In the genomic region with DNA sequence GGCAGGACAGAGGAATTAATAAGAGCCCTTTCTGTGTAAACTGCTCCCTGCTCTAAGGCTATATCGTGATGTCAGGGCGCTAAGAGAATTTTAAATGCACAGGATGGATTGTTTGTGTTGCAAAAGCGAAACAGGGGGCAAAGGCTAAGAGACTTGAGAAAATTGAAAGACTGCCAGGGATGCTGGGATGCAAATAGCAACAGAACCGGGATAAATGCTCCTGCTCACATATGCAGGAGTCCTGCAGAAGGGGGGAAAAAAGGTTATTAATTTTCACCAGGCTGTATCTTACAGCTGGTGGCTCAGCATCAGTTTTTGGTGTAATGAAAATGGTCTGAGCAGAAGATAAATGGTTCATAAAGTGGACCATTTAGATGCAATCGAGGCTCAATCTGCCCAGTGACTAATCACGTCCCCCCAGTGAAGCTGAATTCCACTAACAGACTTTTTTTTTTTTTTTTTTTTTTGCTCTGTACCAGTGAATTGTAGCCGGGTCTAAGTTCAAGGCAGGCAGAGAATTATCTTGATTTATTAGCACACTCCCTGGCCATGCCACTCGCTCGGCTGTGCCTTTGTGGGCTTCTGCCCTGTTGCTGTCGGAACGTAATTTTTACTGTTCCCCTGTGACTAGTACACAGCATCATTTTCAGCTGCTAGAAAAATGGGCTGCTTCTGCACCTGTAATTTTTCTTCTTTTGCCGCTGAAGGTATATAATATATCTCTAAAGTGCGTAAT, we compare ENCODE assay signal across 15 mouse cellular contexts.
DNase-seq lines count a peak whose midpoint lies in the region; ATAC-seq and TF ChIP-seq lines count a peak whose summit lies in the region.
"Had no signal": no experiment of that assay in that cellular context is flagged by ENCODE, and none has a peak within 500 bp of the region (broad histone marks: within the 10 kb centered on the region; RNA-seq: fewer than 3 reads in every experiment).

No protein-coding gene starts in this region.

- H3K4me2 ChIP-seq in hindbrain, embryonic 11.5 days (replicated peaks; ENCODE audit: low read depth, low read length): no peak overlapping the region; the same call in 1 of the 2 replicates
- H3K4me2 ChIP-seq in hindbrain, postnatal 0 days (ENCODE audit: low read depth, low read length): no peak overlapping the region
- H3K4me2 ChIP-seq in midbrain, postnatal 0 days (ENCODE audit: low read depth, low read length, poor library complexity, severe bottlenecking): no peak overlapping the region
- no peak overlapping the region for H3K4me2 ChIP-seq in stomach, postnatal 0 days (replicated peaks; ENCODE audit: low read depth)

- no peaks in the 10 kb centered on the region for H3K4me1 ChIP-seq in hindbrain, embryonic 11.5 days (replicated peaks; ENCODE audit: control insufficient read depth, insufficient read depth, low read length)
- peaks cover 13% of the 10 kb centered on the region for H3K4me1 ChIP-seq in hindbrain, embryonic 10.5 days (replicated peaks)
- no peaks in the 10 kb centered on the region for H3K4me1 ChIP-seq in hindbrain, postnatal 0 days (ENCODE audit: insufficient read depth, low read length)
- no peaks in the 10 kb centered on the region; the same call in 1 of the 2 replicates for H3K4me1 ChIP-seq in midbrain, postnatal 0 days (ENCODE audit: insufficient read depth, low read length)
- no peaks in the 10 kb centered on the region for H3K4me1 ChIP-seq in stomach, postnatal 0 days (replicated peaks; ENCODE audit: control insufficient read depth, insufficient read depth)

- no peaks in the 10 kb centered on the region for H3K9me3 ChIP-seq in hindbrain, embryonic 11.5 days (ENCODE audit: control insufficient read depth, low read length)
- H3K9me3 ChIP-seq in hindbrain, embryonic 10.5 days: no peaks in the 10 kb centered on the region
- no peaks in the 10 kb centered on the region for H3K9me3 ChIP-seq in hindbrain, postnatal 0 days (ENCODE audit: low read length)
- no peaks in the 10 kb centered on the region for H3K9me3 ChIP-seq in midbrain, postnatal 0 days (ENCODE audit: low read length)
- no peaks in the 10 kb centered on the region for H3K9me3 ChIP-seq in stomach, postnatal 0 days (ENCODE audit: control insufficient read depth, low read length)

- peak; percentile 83 for ATAC-seq in hindbrain, embryonic 11.5 days (ENCODE audit: low FRiP score)
- 0 out of 2 replicates have a peak, but pooled peaks have one; percentile 38 for ATAC-seq in hindbrain, postnatal 0 days
- ATAC-seq in midbrain, postnatal 0 days (ENCODE audit: low FRiP score): no peak
- ATAC-seq in stomach, postnatal 0 days (ENCODE audit: low FRiP score, low TSS enrichment): no peak
- ATAC-seq: activated CD4-positive, CD25-positive, alpha-beta regulatory T cell, adult 4 months had no signal

- DNase-seq in hindbrain, embryonic 11.5 days (ENCODE audit: low spot score): peak; percentile 21
- no peak for DNase-seq in hindbrain, embryonic 10.5 days (ENCODE audit: low spot score)
- peak; percentile 46 for DNase-seq in embryo, embryonic 11.5 days (ENCODE audit: low read depth, low spot score)
- DNase-seq in hindbrain, postnatal 0 days (ENCODE audit: low spot score): peak; percentile 35
- peak; percentile 43 for DNase-seq in midbrain, postnatal 0 days (ENCODE audit: low spot score)
- DNase-seq in stomach, postnatal 0 days (ENCODE audit: low spot score): no peak
- no peak for DNase-seq in ovary, postnatal 14 days (ENCODE audit: low spot score)
- no peak for DNase-seq in spleen, adult 12 weeks (ENCODE audit: low spot score)
- DNase-seq: cerebellum, postnatal 36 days; heart, postnatal 10 days; left cerebral cortex, postnatal 4 days; right cerebral cortex, postnatal 14 days had no signal

- no peak for TF ChIP-seq CTCF in hindbrain, postnatal 0 days (IDR thresholded peaks at IDR 0.05; ENCODE audit: low read depth)
- no peak for TF ChIP-seq CTCF in midbrain, postnatal 0 days (IDR thresholded peaks at IDR 0.05)
- no peak for TF ChIP-seq CTCF in stomach, postnatal 0 days (IDR thresholded peaks at IDR 0.05; ENCODE audit: low read depth)

- no peaks in the 10 kb centered on the region for H3K36me3 ChIP-seq in hindbrain, embryonic 11.5 days (ENCODE audit: control insufficient read depth, insufficient read depth, low read length)
- H3K36me3 ChIP-seq in hindbrain, embryonic 10.5 days: no peaks in the 10 kb centered on the region
- no peaks in the 10 kb centered on the region for H3K36me3 ChIP-seq in hindbrain, postnatal 0 days (ENCODE audit: insufficient read depth, low read length)
- H3K36me3 ChIP-seq in midbrain, postnatal 0 days (ENCODE audit: insufficient read depth, low read length): no peaks in the 10 kb centered on the region
- no peaks in the 10 kb centered on the region for H3K36me3 ChIP-seq in stomach, postnatal 0 days (ENCODE audit: control insufficient read depth, insufficient read depth, low read length)
- H3K36me3 ChIP-seq: G1E had no signal

- no peaks in the 10 kb centered on the region for H3K27me3 ChIP-seq in hindbrain, embryonic 11.5 days (ENCODE audit: control insufficient read depth, insufficient read depth, low read length)
- H3K27me3 ChIP-seq in hindbrain, embryonic 10.5 days (ENCODE audit: insufficient read depth, poor library complexity, severe bottlenecking): no peaks in the 10 kb centered on the region
- H3K27me3 ChIP-seq in hindbrain, postnatal 0 days (ENCODE audit: insufficient read depth, low read length): no peaks in the 10 kb centered on the region
- no peaks in the 10 kb centered on the region for H3K27me3 ChIP-seq in midbrain, postnatal 0 days (ENCODE audit: insufficient read depth, low read length)
- no peaks in the 10 kb centered on the region for H3K27me3 ChIP-seq in stomach, postnatal 0 days (ENCODE audit: control insufficient read depth, insufficient read depth, low read length)

- H3K9ac ChIP-seq in hindbrain, embryonic 11.5 days (ENCODE audit: low read depth, low read length): no peak overlapping the region
- H3K9ac ChIP-seq in hindbrain, postnatal 0 days (replicated peaks; ENCODE audit: low read length): no peak overlapping the region
- peak overlapping the region; percentile 24; the same call in 1 of the 2 replicates for H3K9ac ChIP-seq in midbrain, postnatal 0 days (replicated peaks; ENCODE audit: low read length, poor library complexity, severe bottlenecking)
- no peak overlapping the region for H3K9ac ChIP-seq in stomach, postnatal 0 days (ENCODE audit: low read length)

- no peak overlapping the region for H3K4me3 ChIP-seq in hindbrain, embryonic 11.5 days (ENCODE audit: low read depth, low read length)
- H3K4me3 ChIP-seq in hindbrain, embryonic 10.5 days: no peak overlapping the region
- H3K4me3 ChIP-seq in hindbrain, postnatal 0 days (ENCODE audit: low read length): no peak overlapping the region
- H3K4me3 ChIP-seq in midbrain, postnatal 0 days (ENCODE audit: low read depth, low read length): no peak overlapping the region
- H3K4me3 ChIP-seq in stomach, postnatal 0 days (ENCODE audit: low read depth, low read length): no peak overlapping the region
- H3K4me3 ChIP-seq: myocyte had no signal

- no peak for TF ChIP-seq EP300 in stomach, postnatal 0 days (optimal IDR thresholded peaks at IDR 0.05)

- WGBS in hindbrain, embryonic 11.5 days: 51% methylated on average over 13 of the region's 13 CpGs
- WGBS in hindbrain, embryonic 10.5 days: 76% methylated on average over 13 of the region's 13 CpGs
- WGBS in hindbrain, postnatal 0 days: 36% methylated on average over 13 of the region's 13 CpGs
- WGBS in midbrain, postnatal 0 days: 48% methylated on average over 13 of the region's 13 CpGs
- 49% methylated on average over 13 of the region's 13 CpGs for WGBS in stomach, postnatal 0 days

- peak overlapping the region; percentile 49; the same call in 1 of the 2 replicates for H3K27ac ChIP-seq in hindbrain, embryonic 11.5 days (ENCODE audit: low read depth, low read length)
- H3K27ac ChIP-seq in hindbrain, embryonic 10.5 days: no peak overlapping the region
- no peak overlapping the region for H3K27ac ChIP-seq in hindbrain, postnatal 0 days
- H3K27ac ChIP-seq in midbrain, postnatal 0 days (ENCODE audit: low read depth, low read length): no peak overlapping the region
- no peak overlapping the region for H3K27ac ChIP-seq in stomach, postnatal 0 days (replicated peaks)

Comparison
In these comparisons a context has a peak if more than half of its experiments do, and no peak if none do; other contexts are left out.
1. DNase-seq: peak in hindbrain, embryonic 11.5 days (single experiment), embryo, embryonic 11.5 days (single experiment), hindbrain, postnatal 0 days (single experiment) and midbrain, postnatal 0 days (single experiment); none in hindbrain, embryonic 10.5 days (single experiment), stomach, postnatal 0 days (single experiment), ovary, postnatal 14 days (single experiment) and spleen, adult 12 weeks (single experiment).
2. ATAC-seq: peak in hindbrain, embryonic 11.5 days (single experiment) and hindbrain, postnatal 0 days (single experiment); none in midbrain, postnatal 0 days (single experiment) and stomach, postnatal 0 days (single experiment).